13 mouse cellular contexts compared by ENCODE assay signal in the genomic region with DNA sequence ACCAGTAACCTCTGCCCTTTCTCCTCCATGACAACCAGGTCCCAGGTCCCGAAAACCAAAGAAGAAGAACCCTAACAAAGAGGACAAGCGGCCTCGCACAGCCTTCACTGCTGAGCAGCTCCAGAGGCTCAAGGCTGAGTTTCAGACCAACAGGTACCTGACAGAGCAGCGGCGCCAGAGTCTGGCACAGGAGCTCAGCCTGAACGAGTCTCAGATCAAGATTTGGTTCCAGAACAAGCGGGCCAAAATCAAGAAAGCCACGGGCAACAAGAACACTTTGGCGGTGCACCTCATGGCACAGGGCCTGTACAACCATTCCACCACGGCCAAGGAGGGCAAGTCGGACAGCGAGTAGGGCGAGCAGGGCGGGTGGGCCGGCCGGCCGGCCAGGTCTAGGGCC. TPM values are rescaled to one million over a fixed set of nuclear protein-coding genes. Genes with fewer than 3 reads are reported as not detected.
A peak's percentile ranks its signal among the peaks of the same experiment; 100 is the strongest.
DNase-seq lines count a peak whose midpoint lies in the region; ATAC-seq and TF ChIP-seq lines count a peak whose summit lies in the region.
"Had no signal": no experiment of that assay in that cellular context is flagged by ENCODE, and none has a peak within 500 bp of the region (broad histone marks: within the 10 kb centered on the region; RNA-seq: fewer than 3 reads in every experiment).

No protein-coding gene starts in this region.

- H3K36me3 ChIP-seq in hindbrain, embryonic 12.5 days = no peaks in the 10 kb centered on the region
- peaks cover 21% of the 10 kb centered on the region for H3K36me3 ChIP-seq in midbrain, embryonic 14.5 days (ENCODE audit: control insufficient read depth, insufficient read depth, low read length)

- 7% methylated on average over 17 of the region's 17 CpGs for WGBS in cerebellum, adult 2 months
- WGBS in hindbrain, embryonic 12.5 days = 1% methylated on average over 17 of the region's 17 CpGs
- WGBS in midbrain, embryonic 14.5 days = 8% methylated on average over 17 of the region's 17 CpGs

- H3K27ac ChIP-seq in cerebellum, adult 2 months (ENCODE audit: insufficient read depth, low read length) = peak overlapping the region; percentile 88
- no peak overlapping the region for H3K27ac ChIP-seq in hindbrain, embryonic 12.5 days
- H3K27ac ChIP-seq in midbrain, embryonic 14.5 days (replicated peaks; ENCODE audit: low read depth, low read length) = peak overlapping the region; percentile 96

- TF ChIP-seq POLR2A in cerebellum, adult 2 months (IDR thresholded peaks at IDR 0.05; ENCODE audit: borderline replicate concordance, insufficient read depth, low read length) = no peak

- H3K9me3 ChIP-seq in hindbrain, embryonic 12.5 days (replicated peaks) = no peaks in the 10 kb centered on the region
- H3K9me3 ChIP-seq in midbrain, embryonic 14.5 days (ENCODE audit: control insufficient read depth, low read length) = no peaks in the 10 kb centered on the region

- peak overlapping the region; percentile 99 for H3K4me3 ChIP-seq in cerebellum, adult 2 months (replicated peaks; ENCODE audit: insufficient read depth, low read depth, low read length)
- H3K4me3 ChIP-seq in hindbrain, embryonic 12.5 days = peak overlapping the region; percentile 51
- peak overlapping the region; percentile 73 for H3K4me3 ChIP-seq in midbrain, embryonic 14.5 days (replicated peaks; ENCODE audit: low read depth, low read length)
- H3K4me3 ChIP-seq: erythroblast, embryonic 14.5 days had no signal

- DNase-seq in cerebellum, adult 2 months = peak; percentile 68 to 80
- peak; percentile 61 for DNase-seq in cerebellum, adult 9-11 months
- DNase-seq in midbrain, embryonic 14.5 days = peak; percentile 66
- no peak for DNase-seq in right cerebral cortex, postnatal 25 days
- DNase-seq in thymus, postnatal 4 days = no peak
- no peak for DNase-seq in urinary bladder, postnatal 10 days (ENCODE audit: low spot score)
- DNase-seq: thymus, adult 18-20 months had no signal

- no peak for ATAC-seq in cerebellum, adult (ENCODE audit: insufficient number of reproducible peaks, low FRiP score, low TSS enrichment)
- ATAC-seq in hindbrain, embryonic 12.5 days (ENCODE audit: low FRiP score) = no peak
- ATAC-seq in midbrain, embryonic 14.5 days (ENCODE audit: low FRiP score, low TSS enrichment) = no peak

- H3K27me3 ChIP-seq in cerebellum, adult 2 months (ENCODE audit: control insufficient read depth, insufficient read depth, low read length) = no peaks in the 10 kb centered on the region
- H3K27me3 ChIP-seq in hindbrain, embryonic 12.5 days = peaks cover 85% of the 10 kb centered on the region
- H3K27me3 ChIP-seq in midbrain, embryonic 14.5 days (ENCODE audit: control insufficient read depth, insufficient read depth, low read length) = peaks cover 37% of the 10 kb centered on the region

- H3K4me1 ChIP-seq in cerebellum, adult 2 months (ENCODE audit: control insufficient read depth, insufficient read depth, low read length) = peaks cover 22% of the 10 kb centered on the region
- peaks cover 17% of the 10 kb centered on the region for H3K4me1 ChIP-seq in hindbrain, embryonic 12.5 days
- H3K4me1 ChIP-seq in midbrain, embryonic 14.5 days (ENCODE audit: control insufficient read depth, insufficient read depth, low read length) = peaks cover 21% of the 10 kb centered on the region

- peak overlapping the region; percentile 77 for H3K9ac ChIP-seq in hindbrain, embryonic 12.5 days
- H3K9ac ChIP-seq in midbrain, embryonic 14.5 days (replicated peaks; ENCODE audit: low read length) = peak overlapping the region; percentile 94

- peak overlapping the region; percentile 57 for H3K4me2 ChIP-seq in hindbrain, embryonic 12.5 days (replicated peaks)
- H3K4me2 ChIP-seq in midbrain, embryonic 14.5 days (ENCODE audit: low read length) = peak overlapping the region; percentile 79
- H3K4me2 ChIP-seq: heart, embryonic 11.5 days had no signal

- TF ChIP-seq CTCF in cerebellum, adult 2 months (IDR thresholded peaks at IDR 0.05; ENCODE audit: borderline replicate concordance, insufficient read depth, low read depth, low read length) = no peak

RNA-seq across cellular contexts. Expression of a gene that starts 4.6 kb away (rescaled TPM):
- polyA plus RNA-seq in cerebellum, adult 2 months (2012; rRNA removed) = 72.9 and 92.2 TPM in 2 replicates
- 0.66 and 0.86 TPM in 2 replicates for polyA plus RNA-seq in hindbrain, embryonic 12.5 days (2016; fragmentation: Nextera tagmentation; extraction: Ambion mirVana)
- polyA plus RNA-seq in midbrain, embryonic 14.5 days (2014; fragmentation: Nextera tagmentation; extraction: Ambion mirVana) = 3.8 TPM in 2 replicates
- polyA plus RNA-seq: erythroblast, embryonic 14.5 days; heart, embryonic 11.5 days; large intestine, adult 2 months; liver, embryonic 16.5 days had no signal

Comparison
In these comparisons a context has a peak if more than half of its experiments do, and no peak if none do; other contexts are left out.
1. DNase-seq: peak in cerebellum, adult 2 months (2 of 2), cerebellum, adult 9-11 months (single experiment) and midbrain, embryonic 14.5 days (single experiment); none in right cerebral cortex, postnatal 25 days (single experiment), thymus, postnatal 4 days (single experiment) and urinary bladder, postnatal 10 days (single experiment).
2. RNA of a gene that starts 4.6 kb away (polyA plus RNA-seq): 72.9 to 92.2 TPM in cerebellum, adult 2 months; 3.8 TPM in midbrain, embryonic 14.5 days and 0.66 to 0.86 TPM in hindbrain, embryonic 12.5 days; every median in the first group is over 10 times any median in the second.
3. Peak in every context shown above with its lines, with median percentiles within 50 percentile points of each other: H3K4me3 ChIP-seq.